Mouse (Mus musculus): Measurements from ENCODE around the gene Ice2.

Ice2 gene

GRCm38 (mm10) chr9:69419476-69419875 is 21.8 kb downstream of the Ice2 start:
- DNase-seq: no peak

GRCm38 (mm10) chr9:69430531-69430930 is 32.8 kb downstream of the Ice2 start:
- no peak for DNase-seq

- no peak for DNase-seq
Measured at GRCm38 (mm10) chr9:69431863-69432555, 34.3 kb downstream of the Ice2 start.

DNA sequence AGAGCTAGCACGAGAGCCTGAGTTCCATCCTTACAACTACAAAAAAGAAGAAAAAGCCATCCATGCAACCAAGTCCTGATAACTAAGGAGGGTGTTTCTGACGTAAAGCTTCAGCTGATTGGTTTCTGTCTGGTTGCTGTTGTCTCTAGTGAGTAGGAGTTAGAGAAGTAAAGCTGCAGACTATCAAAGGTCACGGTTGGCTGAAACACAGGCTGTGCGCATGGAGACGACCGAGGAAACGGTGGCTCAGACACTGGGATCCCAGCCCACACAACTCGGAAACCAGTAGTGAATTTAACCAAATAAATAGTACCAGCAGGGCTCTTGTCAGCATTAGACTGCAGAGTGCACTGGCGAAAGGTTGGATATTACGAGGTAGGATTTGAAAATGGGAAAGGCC is 37.5 kb downstream of the Ice2 start:
- no peak for DNase-seq

- DNase-seq: no peak
Measured at GRCm38 (mm10) chr9:69435662-69436061, 38.0 kb downstream of the Ice2 start.

- DNase-seq: no peak
Measured at GRCm38 (mm10) chr9:69439805-69440357, 42.2 kb downstream of the Ice2 start.

- no peak for DNase-seq
Measured at GRCm38 (mm10) chr9:69442471-69443038, 44.8 kb downstream of the Ice2 start.

DNA sequence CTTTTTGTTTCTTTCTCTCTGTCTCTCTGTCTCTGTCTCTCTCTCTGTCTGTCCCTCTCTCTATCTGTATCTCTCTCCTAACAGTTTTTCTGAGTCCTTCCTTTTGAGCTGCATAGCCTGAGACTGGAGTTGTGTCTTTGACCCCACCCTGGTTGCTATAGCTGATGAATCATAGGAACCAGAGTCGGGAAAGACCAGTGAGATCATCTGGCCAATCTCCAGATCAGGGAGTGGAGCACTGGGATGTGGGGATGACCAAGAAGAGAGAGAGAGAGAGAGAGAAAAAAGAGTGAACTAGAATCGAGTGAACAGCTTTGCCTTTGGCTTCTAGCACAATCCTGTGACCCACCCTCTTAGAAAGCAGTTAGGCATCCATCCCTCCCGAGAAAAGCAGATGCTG is 45.5 kb downstream of the Ice2 start:
- no peak for DNase-seq

GRCm38 (mm10) chr9:69448801-69449200 is 51.1 kb downstream of the Ice2 start:
- DNase-seq: no peak

GRCm38 (mm10) chr9:69450636-69451035 is 52.9 kb downstream of the Ice2 start:
- DNase-seq: no peak

GRCm38 (mm10) chr9:69451886-69452810 is 54.4 kb downstream of the Ice2 start:
- no peak for DNase-seq

DNA sequence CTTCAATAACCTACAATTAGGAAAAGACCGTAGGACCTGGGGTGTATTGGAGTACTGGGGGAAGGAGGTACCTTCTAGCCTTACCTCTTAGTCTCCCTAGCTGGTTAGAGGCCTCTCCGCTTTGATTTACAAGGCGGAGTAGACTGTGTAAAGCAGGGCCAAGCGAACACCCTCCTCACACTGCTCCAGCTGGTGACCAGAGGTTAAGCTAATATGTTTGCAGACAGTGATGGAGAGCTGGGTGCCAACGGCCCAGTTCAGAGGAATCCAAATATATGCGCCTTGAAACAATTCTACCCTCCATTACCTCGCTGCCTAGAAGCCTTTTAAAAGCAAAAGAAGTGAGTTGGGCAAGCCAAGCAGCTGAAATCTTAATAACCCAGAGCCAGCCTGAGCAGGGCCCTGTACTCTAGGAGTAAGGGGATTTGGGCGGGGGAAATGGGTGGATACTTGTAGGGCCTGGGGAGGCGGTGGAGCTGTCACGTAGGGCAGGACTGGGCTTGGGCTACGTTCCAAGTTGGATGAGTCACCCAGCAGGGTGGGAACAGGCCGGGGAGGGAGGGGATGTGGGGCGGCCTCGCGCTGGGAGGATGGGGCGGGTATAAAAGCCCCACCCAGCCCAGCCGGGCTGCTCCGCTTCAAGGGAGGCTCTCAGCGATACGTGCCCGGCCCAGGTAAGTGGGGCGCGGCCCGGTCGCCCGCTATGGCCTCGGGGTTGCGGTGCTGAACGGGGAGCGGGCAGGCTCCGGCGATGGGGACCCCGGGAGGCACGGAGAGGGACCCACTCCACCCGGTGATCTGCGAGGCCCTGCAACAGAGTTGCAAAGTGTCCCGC is 55.6 kb downstream of the Ice2 start, which contains the start of gene Anxa2:
Gene Anxa2 (plus strand): TSS at position 555 of the 835 bp plus-strand sequence.
- peak; percentile 47 to 79 for DNase-seq

DNA sequence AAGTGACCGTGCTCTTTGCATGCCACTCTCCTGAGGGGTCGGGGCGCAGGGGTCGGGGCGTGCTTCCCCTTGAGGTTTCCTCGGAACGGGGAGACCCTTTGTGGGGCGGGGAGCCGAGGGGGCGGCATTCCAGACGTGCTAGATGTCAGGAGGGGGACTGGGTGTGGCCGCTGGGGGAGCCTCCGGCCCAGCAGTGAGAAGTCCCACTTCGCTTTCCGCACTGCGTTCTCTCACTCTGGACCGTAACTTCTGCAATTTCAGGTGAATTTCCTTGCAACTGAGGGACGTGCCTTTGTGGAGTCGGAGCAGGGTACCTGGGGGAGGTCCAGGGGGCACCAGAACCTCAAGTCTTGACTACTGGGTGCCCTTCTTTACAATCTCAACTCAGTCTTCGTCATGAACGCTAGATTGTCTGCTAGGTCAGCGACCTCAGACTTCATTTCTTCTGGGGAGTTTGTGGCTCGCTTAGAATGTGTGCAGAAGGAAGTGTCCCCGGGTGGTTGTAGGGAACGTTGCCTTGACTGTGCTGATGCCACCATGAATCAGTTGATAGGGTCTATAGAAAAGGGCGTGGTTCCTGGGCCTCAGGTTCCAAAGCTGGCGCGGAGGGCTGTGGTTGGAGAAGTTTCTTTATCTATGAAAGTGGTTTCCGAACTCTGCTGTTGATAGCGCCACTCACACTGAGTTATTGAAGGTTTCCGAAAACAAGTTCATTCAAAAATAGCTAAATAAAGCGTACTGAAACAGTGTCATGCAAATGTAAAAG is 56.4 kb downstream of the Ice2 start:
- DNase-seq: peak in 1 of 2 experiments; percentile 10

DNA sequence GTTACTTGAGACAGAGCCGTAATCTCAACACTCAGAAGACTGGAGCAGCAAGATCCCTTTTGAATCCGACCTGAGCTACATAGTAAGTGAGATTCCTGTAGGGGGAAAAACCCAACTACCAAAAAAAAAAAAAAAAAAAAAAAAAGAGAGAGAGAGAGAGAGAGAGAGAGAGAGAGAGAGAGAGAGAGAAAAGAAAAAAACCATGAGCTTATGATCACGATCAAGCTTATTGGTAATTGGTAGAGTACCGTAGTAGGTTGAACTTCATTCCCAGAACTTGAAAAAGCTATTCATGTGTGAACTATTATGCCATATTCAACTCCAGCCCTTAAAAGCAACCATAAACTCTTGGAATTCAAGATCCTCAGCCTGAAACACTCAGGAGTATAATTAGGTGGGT is 57.0 kb downstream of the Ice2 start:
- no peak for DNase-seq

DNA sequence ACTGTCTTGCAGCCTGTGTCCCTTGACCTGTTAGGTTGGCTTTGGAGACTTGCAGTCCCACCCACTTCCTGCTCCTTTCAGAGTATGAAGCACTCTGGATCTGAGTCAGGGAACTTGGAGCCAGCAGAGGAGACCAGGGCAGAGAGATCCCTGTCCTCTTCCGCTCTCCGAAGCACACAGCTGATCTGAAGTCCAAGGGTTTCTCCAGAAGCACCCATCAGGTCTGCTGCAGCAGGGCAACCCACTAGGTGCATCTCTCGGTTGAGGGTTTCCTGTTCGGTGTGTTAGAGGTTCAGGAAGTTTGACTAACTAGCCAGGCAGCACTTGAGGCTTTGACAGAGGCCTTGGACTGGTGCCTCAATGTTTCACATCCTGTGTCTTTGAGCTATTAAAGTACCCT is 57.7 kb downstream of the Ice2 start:
- no peak for DNase-seq

DNA sequence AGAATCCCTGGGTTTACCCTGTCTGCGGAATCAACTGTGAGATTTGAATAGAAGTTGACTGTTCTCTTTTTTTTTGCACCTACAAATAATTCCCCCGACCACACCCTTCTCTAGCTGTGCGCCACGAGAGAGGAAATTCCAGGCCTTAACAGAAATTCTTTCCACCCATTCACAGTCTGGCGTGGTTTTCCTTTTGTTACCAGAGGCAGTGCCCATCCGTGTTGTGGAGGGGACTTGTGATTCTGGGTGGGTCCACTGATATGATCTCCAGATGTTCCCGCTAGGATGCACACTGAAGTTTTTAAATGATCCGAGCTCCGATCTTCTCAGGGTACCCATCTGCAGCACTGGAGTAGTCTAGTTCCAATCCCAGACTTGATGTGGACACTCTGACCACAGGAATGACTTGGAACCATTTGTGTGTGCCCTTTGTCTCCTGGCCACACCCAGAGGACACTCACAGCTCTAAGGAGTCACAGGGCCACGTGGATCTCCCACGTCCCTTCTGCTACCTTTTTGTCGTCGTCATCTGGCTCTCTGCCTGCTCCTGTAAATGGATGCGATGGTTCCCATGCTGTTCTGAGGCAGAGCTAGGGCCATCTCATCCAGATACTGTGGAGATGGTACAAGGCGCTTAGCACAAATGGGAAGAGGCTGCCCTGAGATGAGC is 58.8 kb downstream of the Ice2 start:
- no peak for DNase-seq

DNA sequence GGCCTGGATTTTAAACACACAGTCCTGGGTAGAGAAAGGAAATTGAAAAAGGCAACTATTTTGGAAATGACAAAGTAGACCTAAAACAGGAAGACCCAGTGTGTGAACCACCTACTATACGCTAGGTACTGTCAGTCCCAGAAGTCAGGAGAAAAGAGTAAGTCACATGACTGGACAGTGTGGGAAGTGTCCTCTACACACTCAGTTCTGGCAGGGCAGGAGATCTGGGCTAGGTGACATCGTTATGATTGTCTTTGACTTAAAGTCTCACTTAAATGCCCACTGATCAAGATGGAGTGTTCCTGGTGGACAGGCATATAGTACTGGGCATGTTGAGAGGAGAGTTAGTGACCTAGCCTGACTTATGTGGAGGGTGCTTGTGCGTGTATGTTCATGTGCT is 59.4 kb downstream of the Ice2 start:
- DNase-seq: no peak

DNA sequence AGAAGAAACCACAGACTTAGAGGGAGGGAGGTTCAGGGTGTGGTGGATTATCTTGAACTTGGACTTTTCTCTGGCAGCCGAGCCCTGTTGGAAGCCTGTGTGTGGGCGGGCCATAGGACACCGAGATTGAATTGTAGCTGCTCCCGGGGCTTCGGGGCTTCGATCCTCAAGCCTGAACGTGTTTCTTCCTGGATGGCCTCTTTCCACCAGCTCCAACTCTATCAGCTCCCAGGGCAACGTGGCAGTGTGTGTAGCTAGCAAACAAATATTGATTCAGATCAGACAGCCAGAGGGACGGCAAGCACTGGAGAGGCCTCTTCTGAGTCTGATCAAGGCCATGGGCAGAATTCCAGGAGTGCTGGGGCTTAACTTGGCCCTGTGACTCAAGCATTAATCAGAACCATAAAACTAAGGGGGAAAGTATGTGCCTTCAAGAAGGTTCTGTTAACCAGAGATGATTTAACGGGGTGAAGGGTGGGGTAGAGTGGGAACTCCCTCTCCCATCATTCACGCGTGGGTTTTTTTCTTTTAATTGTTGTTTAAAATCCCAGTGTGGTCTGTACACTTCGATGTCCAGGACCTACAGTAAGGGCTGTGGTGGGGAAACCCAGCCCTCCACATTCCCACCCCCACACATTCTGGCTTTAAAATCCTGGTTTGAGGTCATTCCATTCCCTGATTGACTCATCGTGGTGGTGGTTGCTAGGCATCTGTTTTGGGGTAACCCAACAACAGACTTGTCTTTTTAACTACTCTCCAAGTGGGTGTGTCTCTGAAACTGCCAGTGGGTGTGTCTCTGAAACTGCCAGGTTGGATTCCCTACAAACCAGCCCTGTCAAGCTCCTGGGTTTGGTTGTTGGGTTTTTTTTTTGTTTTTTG is 60.3 kb downstream of the Ice2 start:
- DNase-seq: no peak

GRCm38 (mm10) chr9:69458982-69459381 is 61.3 kb downstream of the Ice2 start:
- DNase-seq: no peak

GRCm38 (mm10) chr9:69459876-69460275 is 62.2 kb downstream of the Ice2 start:
- no peak for DNase-seq
